Mouse (Mus musculus): ENCODE data around the gene Nus1.

DNA sequence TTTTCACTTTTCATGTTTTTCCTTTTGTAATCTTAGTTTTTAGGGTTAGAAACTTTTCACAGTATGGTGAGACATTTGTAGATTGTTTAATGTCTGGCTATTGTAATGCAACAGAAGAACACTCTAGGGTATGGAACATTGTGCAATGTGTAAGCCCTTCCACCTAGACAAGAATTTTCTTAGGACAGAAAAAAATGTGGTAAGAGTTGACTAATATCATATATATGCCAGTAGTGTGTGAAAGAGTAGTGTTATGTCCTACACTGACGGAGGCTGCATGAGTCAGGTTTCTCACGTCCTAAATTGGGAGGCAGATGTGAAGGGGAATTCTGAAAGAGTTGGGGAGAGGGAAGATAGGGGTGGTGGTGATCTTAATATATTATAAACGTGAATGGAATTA is 17.6 kb upstream of the Nus1 start:
- TF ChIP-seq POLR2A (IDR thresholded peaks at IDR 0.05; ENCODE audit: borderline replicate concordance, low read depth, low read length) (no peak), CTCF (IDR thresholded peaks at IDR 0.05; ENCODE audit: low read depth, low read length) (no peak)

Data from bone marrow macrophage, adult 2 months (primary cell).